8 mouse cellular contexts compared by ENCODE assay signal in genomic region chr11:116532262-116532809, GRCm38 (mm10). TPM values are rescaled to one million over a fixed set of nuclear protein-coding genes. Genes with fewer than 3 reads are reported as not detected.
DNase-seq lines count a peak whose midpoint lies in the region; ATAC-seq lines count a peak whose summit lies in the region.

No protein-coding gene starts in this region.

- peak overlapping the region; percentile 55 for H3K4me3 ChIP-seq in embryonic facial prominence, embryonic 12.5 days
- H3K4me3 ChIP-seq in hindbrain, embryonic 13.5 days = peak overlapping the region; percentile 44
- H3K4me3 ChIP-seq in liver, embryonic 12.5 days = peak overlapping the region; percentile 69
- H3K4me3 ChIP-seq in neural tube, embryonic 12.5 days = peak overlapping the region; percentile 43

- H3K4me2 ChIP-seq in embryonic facial prominence, embryonic 12.5 days (replicated peaks) = peak overlapping the region; percentile 97
- peak overlapping the region; percentile 73 for H3K4me2 ChIP-seq in hindbrain, embryonic 13.5 days
- H3K4me2 ChIP-seq in liver, embryonic 12.5 days = peak overlapping the region; percentile 99
- peak overlapping the region; percentile 72 for H3K4me2 ChIP-seq in neural tube, embryonic 12.5 days (replicated peaks)

- intact Hi-C loops in heart, postnatal 25 days (cut with DNase I) = loop anchor here (10.0 kb wide), 1 partner anchor 48 kb away; no protein-coding TSS in a partner anchor

- peak; percentile 95 for DNase-seq in heart, adult 11 months
- no peak for DNase-seq in heart, postnatal 25 days (ENCODE audit: low spot score)

- H3K36me3 ChIP-seq in embryonic facial prominence, embryonic 12.5 days = peaks cover 12% of the 10 kb centered on the region
- peaks cover 15% of the 10 kb centered on the region for H3K36me3 ChIP-seq in hindbrain, embryonic 13.5 days
- peaks cover 26% of the 10 kb centered on the region for H3K36me3 ChIP-seq in liver, embryonic 12.5 days
- H3K36me3 ChIP-seq in neural tube, embryonic 12.5 days = peaks cover 6% of the 10 kb centered on the region; the same call in 1 of the 2 replicates

- WGBS in embryonic facial prominence, embryonic 12.5 days = under 1% methylated on average over 30 of the region's 30 CpGs
- 1% methylated on average over 30 of the region's 30 CpGs for WGBS in hindbrain, embryonic 13.5 days
- WGBS in liver, embryonic 12.5 days (ENCODE audit: insufficient replicate concordance) = under 1% methylated on average over 30 of the region's 30 CpGs
- WGBS in neural tube, embryonic 12.5 days = under 1% methylated on average over 30 of the region's 30 CpGs

- H3K9ac ChIP-seq in embryonic facial prominence, embryonic 12.5 days = peak overlapping the region; percentile 60
- peak overlapping the region; percentile 65 for H3K9ac ChIP-seq in hindbrain, embryonic 13.5 days
- H3K9ac ChIP-seq in liver, embryonic 12.5 days = peak overlapping the region; percentile 84
- peak overlapping the region; percentile 42; the same call in 1 of the 2 replicates for H3K9ac ChIP-seq in neural tube, embryonic 12.5 days

- H3K27ac ChIP-seq in embryonic facial prominence, embryonic 12.5 days = 0 out of 2 replicates have a peak overlapping the region, but pooled peaks have one; percentile 41
- H3K27ac ChIP-seq in hindbrain, embryonic 13.5 days = peak overlapping the region; percentile 8; the same call in 1 of the 2 replicates
- peak overlapping the region; percentile 93 for H3K27ac ChIP-seq in liver, embryonic 12.5 days
- no peak overlapping the region for H3K27ac ChIP-seq in neural tube, embryonic 12.5 days

- no peak for ATAC-seq in embryonic facial prominence, embryonic 12.5 days (ENCODE audit: insufficient number of reproducible peaks, insufficient read depth, low FRiP score, low TSS enrichment)
- ATAC-seq in hindbrain, embryonic 13.5 days (ENCODE audit: low FRiP score) = no peak
- no peak for ATAC-seq in liver, embryonic 12.5 days
- no peak for ATAC-seq in neural tube, embryonic 12.5 days (ENCODE audit: low FRiP score, low read depth)
- no peak for ATAC-seq in frontal cortex, adult (ENCODE audit: low TSS enrichment)
- no peak for ATAC-seq in inflammation-experienced regulatory T-cells, adult 6 months

- H3K4me1 ChIP-seq in embryonic facial prominence, embryonic 12.5 days = peaks cover 37% of the 10 kb centered on the region
- H3K4me1 ChIP-seq in hindbrain, embryonic 13.5 days (replicated peaks) = peaks cover 48% of the 10 kb centered on the region
- peaks cover 76% of the 10 kb centered on the region for H3K4me1 ChIP-seq in liver, embryonic 12.5 days
- peaks cover 49% of the 10 kb centered on the region for H3K4me1 ChIP-seq in neural tube, embryonic 12.5 days

- H3K27me3 ChIP-seq in embryonic facial prominence, embryonic 12.5 days = peaks cover 51% of the 10 kb centered on the region
- peaks cover 74% of the 10 kb centered on the region for H3K27me3 ChIP-seq in hindbrain, embryonic 13.5 days
- H3K27me3 ChIP-seq in liver, embryonic 12.5 days (replicated peaks) = peaks cover 62% of the 10 kb centered on the region
- peaks cover 58% of the 10 kb centered on the region for H3K27me3 ChIP-seq in neural tube, embryonic 12.5 days (replicated peaks)

- no peaks in the 10 kb centered on the region for H3K9me3 ChIP-seq in embryonic facial prominence, embryonic 12.5 days
- H3K9me3 ChIP-seq in hindbrain, embryonic 13.5 days = no peaks in the 10 kb centered on the region
- no peaks in the 10 kb centered on the region for H3K9me3 ChIP-seq in liver, embryonic 12.5 days (replicated peaks)
- H3K9me3 ChIP-seq in neural tube, embryonic 12.5 days = no peaks in the 10 kb centered on the region

RNA-seq across cellular contexts. Expression of gene Sphk1, which starts 1.6 kb away (rescaled TPM):
- 1 to 10 TPM; 1.4 to 1.9 TPM for total RNA-seq in heart, postnatal 25 days (2021)
- 6.9 and 8.3 TPM in 2 replicates for polyA plus RNA-seq in embryonic facial prominence, embryonic 12.5 days (2016; fragmentation: Nextera tagmentation; extraction: Ambion mirVana)
- polyA plus RNA-seq in hindbrain, embryonic 13.5 days (2015; fragmentation: Nextera tagmentation; extraction: Ambion mirVana) = 3.1 and 3.3 TPM in 2 replicates
- 26.9 and 28.0 TPM in 2 replicates for polyA plus RNA-seq in liver, embryonic 12.5 days (2016; fragmentation: Nextera tagmentation; extraction: Ambion mirVana)
- 7.6 and 9.3 TPM in 2 replicates for polyA plus RNA-seq in neural tube, embryonic 12.5 days (2016; fragmentation: Nextera tagmentation; extraction: Ambion mirVana)
- polyA plus RNA-seq in inflammation-experienced regulatory T-cells, adult 6 months (2017; shearing (Covaris generic)) = not detected

RNA-seq across cellular contexts. Expression of gene Prpsap1, which starts 38.3 kb away (rescaled TPM):
- 10 to 100 TPM; 33.2 to 35.1 TPM for total RNA-seq in heart, postnatal 25 days (2021)
- polyA plus RNA-seq in embryonic facial prominence, embryonic 12.5 days (2016; fragmentation: Nextera tagmentation; extraction: Ambion mirVana) = 197 and 211 TPM in 2 replicates
- 171 and 178 TPM in 2 replicates for polyA plus RNA-seq in hindbrain, embryonic 13.5 days (2015; fragmentation: Nextera tagmentation; extraction: Ambion mirVana)
- 69.9 and 77.1 TPM in 2 replicates for polyA plus RNA-seq in liver, embryonic 12.5 days (2016; fragmentation: Nextera tagmentation; extraction: Ambion mirVana)
- 199 and 200 TPM in 2 replicates for polyA plus RNA-seq in neural tube, embryonic 12.5 days (2016; fragmentation: Nextera tagmentation; extraction: Ambion mirVana)
- polyA plus RNA-seq in inflammation-experienced regulatory T-cells, adult 6 months (2017; shearing (Covaris generic)) = 10 to 100 TPM; 23.4 to 58.2 (median 50.6) TPM

RNA-seq across cellular contexts. Expression of gene Ube2o, which starts 48.9 kb away (rescaled TPM):
- total RNA-seq in heart, postnatal 25 days (2021) = 10 to 100 TPM; 31.4 to 37.1 TPM
- 19.9 and 26.4 TPM in 2 replicates for polyA plus RNA-seq in embryonic facial prominence, embryonic 12.5 days (2016; fragmentation: Nextera tagmentation; extraction: Ambion mirVana)
- 14.1 and 14.8 TPM in 2 replicates for polyA plus RNA-seq in hindbrain, embryonic 13.5 days (2015; fragmentation: Nextera tagmentation; extraction: Ambion mirVana)
- 40.0 and 40.2 TPM in 2 replicates for polyA plus RNA-seq in liver, embryonic 12.5 days (2016; fragmentation: Nextera tagmentation; extraction: Ambion mirVana)
- 34.3 and 37.6 TPM in 2 replicates for polyA plus RNA-seq in neural tube, embryonic 12.5 days (2016; fragmentation: Nextera tagmentation; extraction: Ambion mirVana)
- polyA plus RNA-seq in inflammation-experienced regulatory T-cells, adult 6 months (2017; shearing (Covaris generic)) = 1 to 10 TPM; 1.5 to 2.2 (median 2.0) TPM

RNA-seq across cellular contexts. Expression of gene Aanat, which starts 53.9 kb away (rescaled TPM):
- total RNA-seq in heart, postnatal 25 days (2021) = not detected
- polyA plus RNA-seq in embryonic facial prominence, embryonic 12.5 days (2016; fragmentation: Nextera tagmentation; extraction: Ambion mirVana) = not detected in 2 replicates
- 0.36 and 1.0 TPM in 2 replicates for polyA plus RNA-seq in hindbrain, embryonic 13.5 days (2015; fragmentation: Nextera tagmentation; extraction: Ambion mirVana)
- not detected in 2 replicates for polyA plus RNA-seq in liver, embryonic 12.5 days (2016; fragmentation: Nextera tagmentation; extraction: Ambion mirVana)
- not detected in 2 replicates for polyA plus RNA-seq in neural tube, embryonic 12.5 days (2016; fragmentation: Nextera tagmentation; extraction: Ambion mirVana)
- polyA plus RNA-seq in inflammation-experienced regulatory T-cells, adult 6 months (2017; shearing (Covaris generic)) = not detected
